Mouse (Mus musculus) heart, postnatal 0 days (tissue): Measurements from ENCODE around the gene Elp5. TPM values are rescaled to one million over a fixed set of nuclear protein-coding genes. Genes with fewer than 3 reads are reported as not detected.
A peak's percentile ranks its signal among the peaks of the same experiment; 100 is the strongest.
"Not testable (repeated sequence)": the region's sequence is repeated elsewhere in the genome, so short reads cannot be mapped to it uniquely, and the experiment has no call there.

Source experiments
- ATAC-seq: fragments of 200-750 bp; cut with Nextera tagmentation; 2 replicates; pipeline ENCODE4 v1.8.0; 2017; ENCODE audit warnings: low read depth, moderate number of reproducible peaks, moderate library complexity; ENCODE audit not compliant: insufficient read depth
- DNase-seq: peaks from one replicate; pipeline ENCODE4 v3.0.0-alpha.2; 2016; ENCODE audit warnings: low spot score
- H3K27ac ChIP-seq: fragments of 300-500 bp; sonication (generic); 2 replicates; pipeline ENCODE4 v1.5.1; 2014; ENCODE audit warnings: low read depth, mild to moderate bottlenecking
- H3K27me3 ChIP-seq: fragments of 300-500 bp; sonication (generic); 2 replicates; pipeline ENCODE4 v1.6.1; 2014; ENCODE audit warnings: low read length, mixed read lengths; ENCODE audit not compliant: control insufficient read depth, insufficient read depth
- H3K36me3 ChIP-seq: fragments of 300-500 bp; sonication (generic); replicated peaks from 2 replicates; pipeline ENCODE4 v1.6.1; 2014; ENCODE audit warnings: low read length, mixed read lengths; ENCODE audit not compliant: control insufficient read depth, insufficient read depth
- H3K4me1 ChIP-seq: fragments of 300-500 bp; sonication (generic); 2 replicates; pipeline ENCODE4 v1.6.1; 2014; ENCODE audit warnings: antibody characterized with exemption; ENCODE audit not compliant: control insufficient read depth, insufficient read depth
- H3K4me2 ChIP-seq: fragments of 300-500 bp; sonication (generic); 2 replicates; pipeline ENCODE4 v1.6.1; 2014; ENCODE audit warnings: low read depth, mild to moderate bottlenecking, low read length, moderate library complexity
- H3K4me3 ChIP-seq: fragments of 300-500 bp; sonication (generic); 2 replicates; pipeline ENCODE4 v1.5.1; 2014; ENCODE audit warnings: low read depth, low read length
- H3K9ac ChIP-seq: fragments of 300-500 bp; sonication (generic); replicated peaks from 2 replicates; pipeline ENCODE4 v1.6.1; 2014; ENCODE audit warnings: low read depth, low read length, mixed read lengths
- H3K9me3 ChIP-seq: fragments of 300-500 bp; sonication (generic); replicated peaks from 2 replicates; pipeline ENCODE4 v1.6.1; 2016; ENCODE audit warnings: low read length; ENCODE audit not compliant: control insufficient read depth
- CTCF ChIP-seq: IDR thresholded peaks from 2 replicates; pipeline ENCODE4 v1.5.1; 2016; ENCODE audit warnings: antibody characterized with exemption, control low read depth, low read depth
- EP300 ChIP-seq: IDR thresholded peaks from 2 replicates; pipeline ENCODE4 v1.6.1; 2016; ENCODE audit warnings: antibody characterized with exemption, low read depth
- WGBS: fragments of 180-500 bp; shearing (Covaris S2); extraction: QIAGEN DNeasy Blood & Tissue Kit; methylation state at CpG from one replicate; pipeline ENCODE4 v1.1.7; 2014; 5-methylcytosine and 5-hydroxymethylcytosine counted together
- polyA plus RNA-seq: library from polyadenylated mRNA; unstranded; fragments of >200 nt; fragmentation: Nextera tagmentation; extraction: Ambion mirVana; gene quantifications from 2 replicates; pipeline ENCODE4 v1.2.1, GENCODE M21; 2015
- total RNA-seq: library from RNA; depleted of rRNA; stranded (reverse); fragments of >200 nt; gene quantifications from 2 replicates; pipeline ENCODE4 v1.2.3, GENCODE M21; 2014; ENCODE audit warnings: low replicate concordance

Elp5 gene
- total and polyA plus RNA-seq, 2 experiments from 2014 or later, result 96.1 to 108 TPM

- H3K27me3 ChIP-seq, result peaks cover 52% of the 10 kb centered on the region
- no peak for DNase-seq
- no peaks in the 10 kb centered on the region for H3K9me3 ChIP-seq
- H3K9ac ChIP-seq, result no peak within 1 kb of the TSS
- H3K27ac ChIP-seq, result no peak within 1 kb of the TSS
- TF ChIP-seq CTCF, result no peak
- TF ChIP-seq EP300, result no peak
- no peak for ATAC-seq
- H3K4me2 ChIP-seq, result no peak within 1 kb of the TSS
- peaks cover 19% of the 10 kb centered on the region for H3K36me3 ChIP-seq
- H3K4me1 ChIP-seq, result 0 out of 2 replicates have a peak, but pooled peaks cover 10% of the 10 kb centered on the region
- 13% methylated on average over 23 of the region's 24 CpGs for WGBS
- H3K4me3 ChIP-seq, result peak within 1 kb of the TSS; percentile 10
These were observed 17.6 kb downstream of the Elp5 start, which contains the start of gene Cldn7 for GRCm38 (mm10) chr11:69964650-69965270. Cldn7 (plus strand) TSS chr11:69964779.

- DNase-seq (no peak), ATAC-seq (no peak)
- H3K27me3 ChIP-seq, result peaks cover 49% of the 10 kb centered on the region
- H3K4me3 ChIP-seq, result no peak overlapping the region
- TF ChIP-seq EP300 (no peak), CTCF (no peak)
- no peaks in the 10 kb centered on the region for H3K36me3 ChIP-seq
- H3K4me2 ChIP-seq, result no peak overlapping the region
- H3K4me1 ChIP-seq, result 0 out of 2 replicates have a peak, but pooled peaks cover 8% of the 10 kb centered on the region
- 27% methylated on average over 5 of the region's 5 CpGs for WGBS
- H3K9me3 ChIP-seq, result no peaks in the 10 kb centered on the region
- no peak overlapping the region for H3K27ac ChIP-seq
- no peak overlapping the region for H3K9ac ChIP-seq
These were observed 20.5 kb downstream of the Elp5 start for GRCm38 (mm10) chr11:69961841-69962240.

GRCm38 (mm10) chr11:69960616-69961015 lies 21.7 kb downstream of the Elp5 start:
- Histone ChIP-seq H3K9ac (no peak overlapping the region), H3K27me3 (peaks cover 37% of the 10 kb centered on the region), H3K27ac (no peak overlapping the region), H3K36me3 (no peaks in the 10 kb centered on the region), H3K4me2 (no peak overlapping the region), H3K9me3 (no peaks in the 10 kb centered on the region), H3K4me3 (no peak overlapping the region), H3K4me1 (no peaks in the 10 kb centered on the region)
- WGBS, result 25% methylated on average over 5 of the region's 5 CpGs
- TF ChIP-seq CTCF (peak; percentile 25; the same call in 1 of the 2 replicates), EP300 (no peak)
- DNase-seq (no peak), ATAC-seq (no peak)

- Histone ChIP-seq H3K9me3 (no peaks in the 10 kb centered on the region), H3K27me3 (no peaks in the 10 kb centered on the region), H3K4me1 (no peaks in the 10 kb centered on the region), H3K27ac (no peak overlapping the region), H3K4me2 (no peak overlapping the region), H3K36me3 (no peaks in the 10 kb centered on the region), H3K9ac (no peak overlapping the region), H3K4me3 (no peak overlapping the region)
- no peak for TF ChIP-seq EP300
- no peak for TF ChIP-seq CTCF
- WGBS, result 85% methylated on average over 1 of the region's 1 CpGs
- ATAC-seq (no peak), DNase-seq (no peak)
These were observed 26.1 kb downstream of the Elp5 start for GRCm38 (mm10) chr11:69956218-69956617.

GRCm38 (mm10) chr11:69955618-69956017 lies 26.7 kb downstream of the Elp5 start:
- not testable (repeated sequence) for H3K4me1 ChIP-seq, H3K27me3 ChIP-seq, H3K36me3 ChIP-seq, H3K4me3 ChIP-seq, H3K4me2 ChIP-seq, H3K9ac ChIP-seq, ATAC-seq, DNase-seq, H3K9me3 ChIP-seq, H3K27ac ChIP-seq
- WGBS, result 51% methylated on average over 3 of the region's 4 CpGs

GRCm38 (mm10) chr11:69953267-69953915 lies 28.9 kb downstream of the Elp5 start:
- no peak overlapping the region for H3K4me2 ChIP-seq
- WGBS, result 29% methylated on average over 11 of the region's 11 CpGs

More at GRCm38 (mm10) chr11:69953267-69953915, 28.9 kb downstream of the Elp5 start:
- no peak overlapping the region for H3K27ac ChIP-seq
- no peak for DNase-seq
- TF ChIP-seq CTCF, result no peak
- TF ChIP-seq EP300, result no peak
- H3K4me3 ChIP-seq, result no peak overlapping the region
- no peak for ATAC-seq
- H3K27me3 ChIP-seq, result no peaks in the 10 kb centered on the region
- H3K36me3 ChIP-seq, result no peaks in the 10 kb centered on the region
- H3K4me1 ChIP-seq, result no peaks in the 10 kb centered on the region
- no peak overlapping the region for H3K9ac ChIP-seq
- no peaks in the 10 kb centered on the region for H3K9me3 ChIP-seq
